Mouse (Mus musculus) hindbrain, postnatal 0 days (tissue): ENCODE measurements around the gene Rai2. TPM values are rescaled to one million over a fixed set of nuclear protein-coding genes. Genes with fewer than 3 reads are reported as not detected.

ENCODE experiments used
- ATAC-seq: fragments of 200-750 bp; cut with Nextera tagmentation; 2 replicates; pipeline ENCODE4 v1.8.0; 2017; ENCODE audit warnings: mild to moderate bottlenecking, moderate TSS enrichment, moderate library complexity
- DNase-seq: peaks from one replicate; pipeline ENCODE4 v3.0.0-alpha.2; 2015; ENCODE audit warnings: low spot score
- H3K27ac ChIP-seq: fragments of 300-500 bp; sonication (generic); 2 replicates; pipeline ENCODE4 v1.5.1; 2014; ENCODE audit warnings: mild to moderate bottlenecking
- H3K27me3 ChIP-seq: fragments of 300-500 bp; sonication (generic); 2 replicates; pipeline ENCODE4 v1.6.1; 2014; ENCODE audit warnings: low read length, mixed read lengths; ENCODE audit not compliant: insufficient read depth
- H3K36me3 ChIP-seq: fragments of 300-500 bp; sonication (generic); 2 replicates; pipeline ENCODE4 v1.6.1; 2014; ENCODE audit warnings: low read length, mixed read lengths; ENCODE audit not compliant: insufficient read depth
- H3K4me1 ChIP-seq: fragments of 300-500 bp; sonication (generic); 2 replicates; pipeline ENCODE4 v1.6.1; 2014; ENCODE audit warnings: antibody characterized with exemption, low read length, mixed read lengths; ENCODE audit not compliant: insufficient read depth
- H3K4me2 ChIP-seq: fragments of 300-500 bp; sonication (generic); 2 replicates; pipeline ENCODE4 v1.6.1; 2014; ENCODE audit warnings: low read depth, mild to moderate bottlenecking, low read length, moderate library complexity, mixed read lengths
- H3K4me3 ChIP-seq: fragments of 300-500 bp; sonication (generic); 2 replicates; pipeline ENCODE4 v1.5.1; 2014; ENCODE audit warnings: low read length
- H3K9ac ChIP-seq: fragments of 300-500 bp; sonication (generic); replicated peaks from 2 replicates; pipeline ENCODE4 v1.6.1; 2014; ENCODE audit warnings: mild to moderate bottlenecking, low read length, moderate library complexity, mixed read lengths
- H3K9me3 ChIP-seq: fragments of 300-500 bp; sonication (generic); 2 replicates; pipeline ENCODE4 v1.6.1; 2016; ENCODE audit warnings: low read length, mixed read lengths
- CTCF ChIP-seq: IDR thresholded peaks from 2 replicates; pipeline ENCODE4 v1.5.1; 2016; ENCODE audit warnings: antibody characterized with exemption, control low read depth, low read depth
- WGBS: fragments of 180-500 bp; shearing (Covaris S2); extraction: QIAGEN DNeasy Blood & Tissue Kit; methylation state at CpG from one replicate; pipeline ENCODE4 v1.1.7; 2014; 5-methylcytosine and 5-hydroxymethylcytosine counted together
- polyA plus RNA-seq: library from polyadenylated mRNA; unstranded; fragments of >200 nt; fragmentation: Nextera tagmentation; extraction: Ambion mirVana; gene quantifications from 2 replicates; pipeline ENCODE4 v1.2.1, GENCODE M21; 2015
- total RNA-seq: library from RNA; depleted of rRNA; stranded (reverse); fragments of >200 nt; gene quantifications from 2 replicates; pipeline ENCODE4 v1.2.3, GENCODE M21; 2014

Gene Rai2
- total and polyA plus RNA-seq, 2 experiments from 2014 or later: 9.9 to 12.3 TPM

DNA sequence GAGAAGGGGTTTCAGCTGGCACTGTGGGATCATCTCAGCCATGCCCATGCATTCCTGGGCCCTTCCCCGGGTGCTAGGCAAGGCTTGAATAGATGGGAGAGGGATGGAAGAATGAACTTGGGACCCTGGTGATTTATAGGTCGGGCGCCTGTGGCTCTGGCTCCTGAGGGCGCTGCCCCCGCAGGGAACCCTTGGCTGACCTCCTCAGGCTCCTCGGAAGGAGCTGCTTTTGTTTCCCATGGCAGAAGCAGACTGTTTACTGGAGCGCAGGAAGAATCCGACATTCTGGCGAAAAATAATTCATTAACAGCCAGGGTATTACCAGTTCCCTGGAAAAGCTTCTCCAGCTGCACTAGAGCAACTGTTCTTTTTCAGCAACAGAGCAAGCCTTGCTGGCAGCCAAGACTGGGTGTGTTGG is 6.5 kb downstream of the Rai2 start:
- Histone ChIP-seq H3K4me1 (no peaks in the 10 kb centered on the region), H3K36me3 (no peaks in the 10 kb centered on the region), H3K4me3 (no peak overlapping the region), H3K9ac (0 out of 2 replicates have a peak overlapping the region, but pooled peaks have one; percentile 17), H3K4me2 (peak overlapping the region; percentile 42), H3K27me3 (no peaks in the 10 kb centered on the region), H3K27ac (peak overlapping the region; percentile 64), H3K9me3 (no peaks in the 10 kb centered on the region)
- no peak for DNase-seq
- ATAC-seq: no peak; the same call in 1 of the 2 replicates
- 25% methylated on average over 9 of the region's 9 CpGs for WGBS
- TF ChIP-seq CTCF: no peak

GRCm38 (mm10) chrX:161726257-161726656 is 9.4 kb downstream of the Rai2 start:
- H3K9me3 ChIP-seq: no peaks in the 10 kb centered on the region
- 86% methylated on average over 1 of the region's 1 CpGs for WGBS
- no peaks in the 10 kb centered on the region for H3K27me3 ChIP-seq
- DNase-seq (no peak), ATAC-seq (no peak)
- H3K4me3 ChIP-seq: no peak overlapping the region
- no peaks in the 10 kb centered on the region for H3K36me3 ChIP-seq
- no peak overlapping the region for H3K27ac ChIP-seq
- no peak overlapping the region for H3K9ac ChIP-seq
- TF ChIP-seq CTCF: no peak
- no peak overlapping the region for H3K4me2 ChIP-seq
- H3K4me1 ChIP-seq: no peaks in the 10 kb centered on the region

GRCm38 (mm10) chrX:161728507-161728906 is 11.6 kb downstream of the Rai2 start:
- Histone ChIP-seq H3K27me3 (no peaks in the 10 kb centered on the region), H3K4me1 (no peaks in the 10 kb centered on the region), H3K4me2 (no peak overlapping the region), H3K27ac (no peak overlapping the region), H3K9me3 (no peaks in the 10 kb centered on the region), H3K9ac (no peak overlapping the region), H3K36me3 (no peaks in the 10 kb centered on the region), H3K4me3 (no peak overlapping the region)
- no peak for TF ChIP-seq CTCF
- 50% methylated on average over 4 of the region's 4 CpGs for WGBS
- DNase-seq: peak; percentile 14
- no peak for ATAC-seq

DNA sequence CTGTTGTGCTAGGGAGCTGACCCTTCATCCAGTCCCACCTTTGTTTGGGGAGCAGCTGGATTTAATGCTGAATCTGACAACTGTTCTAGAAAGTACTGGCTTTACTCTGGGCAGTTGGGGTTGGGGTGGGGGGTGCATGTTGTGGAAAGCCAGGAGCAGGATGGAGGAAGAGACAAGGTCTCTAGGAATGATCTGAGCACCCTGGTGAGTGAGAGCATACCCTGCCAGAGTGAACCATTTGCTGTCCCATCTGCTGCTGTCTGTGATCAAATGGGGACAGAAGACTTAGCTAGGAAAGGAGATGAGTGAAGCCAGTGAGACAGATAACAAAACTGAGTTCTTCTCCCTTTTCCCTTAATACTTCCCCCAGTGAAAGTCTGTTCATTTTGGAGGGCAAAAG is 13.2 kb downstream of the Rai2 start:
- Histone ChIP-seq H3K27me3 (no peaks in the 10 kb centered on the region), H3K4me2 (no peak overlapping the region), H3K4me1 (no peaks in the 10 kb centered on the region), H3K36me3 (no peaks in the 10 kb centered on the region), H3K27ac (no peak overlapping the region), H3K9ac (no peak overlapping the region), H3K9me3 (no peaks in the 10 kb centered on the region), H3K4me3 (no peak overlapping the region)
- DNase-seq: peak; percentile 34
- no peak for TF ChIP-seq CTCF
- no peak for ATAC-seq

DNA sequence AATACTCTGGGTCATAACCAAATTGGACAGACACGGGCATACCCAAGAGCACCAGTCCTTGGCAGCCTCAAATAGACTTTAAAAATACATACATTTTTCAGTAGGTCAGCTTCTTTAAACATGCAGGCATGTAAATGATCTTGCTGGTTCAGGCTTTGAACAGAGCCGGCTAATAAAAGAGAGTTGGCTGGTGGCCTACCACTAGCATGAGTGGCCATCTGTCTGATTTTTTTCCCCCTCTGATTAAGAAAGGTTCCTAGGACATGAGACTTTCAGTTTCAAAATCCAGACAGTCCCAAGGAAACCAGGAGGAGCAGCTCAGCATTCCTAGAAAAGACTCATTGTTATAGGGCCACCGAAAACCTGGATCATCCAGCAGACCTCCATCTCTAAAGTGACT is 15.0 kb downstream of the Rai2 start:
- Histone ChIP-seq H3K4me3 (no peak overlapping the region), H3K27ac (no peak overlapping the region), H3K4me1 (no peaks in the 10 kb centered on the region), H3K9me3 (no peaks in the 10 kb centered on the region), H3K36me3 (no peaks in the 10 kb centered on the region), H3K9ac (no peak overlapping the region), H3K4me2 (no peak overlapping the region), H3K27me3 (no peaks in the 10 kb centered on the region)
- DNase-seq (no peak), ATAC-seq (no peak)
- WGBS: 62% methylated on average over 3 of the region's 3 CpGs
- TF ChIP-seq CTCF: no peak

- no peak for ATAC-seq
Measured at GRCm38 (mm10) chrX:161733581-161734309, 16.9 kb downstream of the Rai2 start.

GRCm38 (mm10) chrX:161734310-161734676 is 17.4 kb downstream of the Rai2 start:
- Histone ChIP-seq H3K4me3 (no peak overlapping the region), H3K27ac (no peak overlapping the region), H3K27me3 (no peaks in the 10 kb centered on the region), H3K36me3 (no peaks in the 10 kb centered on the region), H3K4me2 (no peak overlapping the region), H3K9ac (no peak overlapping the region), H3K9me3 (no peaks in the 10 kb centered on the region), H3K4me1 (no peaks in the 10 kb centered on the region)
- DNase-seq: no peak
- no peak for ATAC-seq
- 73% methylated on average over 4 of the region's 4 CpGs for WGBS
- no peak for TF ChIP-seq CTCF

More at GRCm38 (mm10) chrX:161733581-161734309, 16.9 kb downstream of the Rai2 start:
- Histone ChIP-seq H3K9ac (no peak overlapping the region), H3K36me3 (no peaks in the 10 kb centered on the region), H3K27ac (no peak overlapping the region), H3K4me1 (no peaks in the 10 kb centered on the region), H3K9me3 (no peaks in the 10 kb centered on the region), H3K4me2 (no peak overlapping the region), H3K4me3 (no peak overlapping the region), H3K27me3 (no peaks in the 10 kb centered on the region)
- peak; percentile 3 for DNase-seq
- 58% methylated on average over 12 of the region's 12 CpGs for WGBS
- TF ChIP-seq CTCF: no peak
